ENCODE assay signal across 11 mouse cellular contexts in genomic region chr17:56022131-56022988, GRCm38 (mm10). TPM values are rescaled to one million over a fixed set of nuclear protein-coding genes. Genes with fewer than 3 reads are reported as not detected.
A peak's percentile ranks its signal among the peaks of the same experiment; 100 is the strongest.
DNase-seq lines count a peak whose midpoint lies in the region; ATAC-seq and TF ChIP-seq lines count a peak whose summit lies in the region.
"Had no signal": no experiment of that assay in that cellular context is flagged by ENCODE, and none has a peak within 500 bp of the region (broad histone marks: within the 10 kb centered on the region; RNA-seq: fewer than 3 reads in every experiment).

No protein-coding gene starts in this region.

- ATAC-seq in hindbrain, embryonic 11.5 days (ENCODE audit: low FRiP score) = peak; percentile 22; the same call in 1 of the 2 replicates
- ATAC-seq: intestine, embryonic 15.5 days had no signal

- H3K9ac ChIP-seq in hindbrain, embryonic 11.5 days (ENCODE audit: low read depth, low read length) = no peak overlapping the region
- H3K9ac ChIP-seq: intestine, embryonic 15.5 days had no signal

- 53% methylated on average over 2 of the region's 2 CpGs for WGBS in hindbrain, embryonic 11.5 days

- no peaks in the 10 kb centered on the region for H3K9me3 ChIP-seq in hindbrain, embryonic 11.5 days (ENCODE audit: control insufficient read depth, low read length)
- H3K9me3 ChIP-seq: intestine, embryonic 15.5 days had no signal

- TF ChIP-seq CTCF in layer of hippocampus, adult 2 months (conservative IDR thresholded peaks at IDR 0.05) = no peak

- no peak overlapping the region for H3K4me2 ChIP-seq in hindbrain, embryonic 11.5 days (replicated peaks; ENCODE audit: low read depth, low read length)
- H3K4me2 ChIP-seq: intestine, embryonic 15.5 days had no signal

- H3K27ac ChIP-seq in layer of hippocampus, adult 2 months = peak overlapping the region; percentile 94
- H3K27ac ChIP-seq in hindbrain, embryonic 11.5 days (ENCODE audit: low read depth, low read length) = peak overlapping the region; percentile 13; the same call in 1 of the 2 replicates
- H3K27ac ChIP-seq: intestine, embryonic 15.5 days had no signal

- H3K4me1 ChIP-seq in hindbrain, embryonic 11.5 days (replicated peaks; ENCODE audit: control insufficient read depth, insufficient read depth, low read length) = peaks cover 3% of the 10 kb centered on the region; the same call in 1 of the 2 replicates

- peaks cover 10% of the 10 kb centered on the region for H3K36me3 ChIP-seq in hindbrain, embryonic 11.5 days (ENCODE audit: control insufficient read depth, insufficient read depth, low read length)

- no peak overlapping the region for H3K4me3 ChIP-seq in layer of hippocampus, adult 2 months
- no peak overlapping the region for H3K4me3 ChIP-seq in hindbrain, embryonic 11.5 days (ENCODE audit: low read depth, low read length)
- H3K4me3 ChIP-seq: intestine, embryonic 15.5 days had no signal

- no peaks in the 10 kb centered on the region for H3K27me3 ChIP-seq in hindbrain, embryonic 11.5 days (ENCODE audit: control insufficient read depth, insufficient read depth, low read length)
- H3K27me3 ChIP-seq: intestine, embryonic 15.5 days had no signal

- DNase-seq in layer of hippocampus, adult 2 months (ENCODE audit: low spot score in 2 of 2) = no peak
- no peak for DNase-seq in layer of hippocampus, adult 8-10 months (ENCODE audit: low spot score in 2 of 2)
- DNase-seq in thymus, postnatal 4 days = peak; percentile 28
- no peak for DNase-seq in thymus, postnatal 10 days (ENCODE audit: low spot score in 2 of 2)
- DNase-seq in hindbrain, embryonic 11.5 days (ENCODE audit: low spot score) = no peak
- DNase-seq in testis, postnatal 14 days (ENCODE audit: low spot score) = no peak
- no peak for DNase-seq in urinary bladder, adult 18-20 months (ENCODE audit: low spot score in 2 of 2)
- DNase-seq in lung, postnatal 36 days = no peak
- DNase-seq: lung, postnatal 14 days; spleen, adult 18-20 months had no signal

RNA-seq across cellular contexts. Expression of gene Sh3gl1, which starts 14.1 kb away (rescaled TPM):
- total RNA-seq in layer of hippocampus, adult 2 months (2021) = 10 to 100 TPM; 63.0 to 69.7 TPM
- total RNA-seq in layer of hippocampus, adult 8-10 months (2022) = 10 to 100 TPM; 44.1 to 55.6 (median 52.1) TPM
- polyA plus RNA-seq in hindbrain, embryonic 11.5 days (2014; fragmentation: Nextera tagmentation; extraction: Ambion mirVana) = 112 and 114 TPM in 2 replicates

RNA-seq across cellular contexts. Expression of gene Mpnd, which starts 16.8 kb away (rescaled TPM):
- 100 to 1,000 TPM; 101 to 103 TPM for total RNA-seq in layer of hippocampus, adult 2 months (2021)
- 100 to 1,000 TPM; 102 to 115 (median 106) TPM for total RNA-seq in layer of hippocampus, adult 8-10 months (2022)
- 141 and 163 TPM in 2 replicates for polyA plus RNA-seq in hindbrain, embryonic 11.5 days (2014; fragmentation: Nextera tagmentation; extraction: Ambion mirVana)

RNA-seq across cellular contexts. Expression of gene Stap2, which starts 17.0 kb away (rescaled TPM):
- total RNA-seq in layer of hippocampus, adult 2 months (2021) = 1 to 10 TPM; 2.2 to 2.8 TPM
- total RNA-seq in layer of hippocampus, adult 8-10 months (2022) = 1 to 10 TPM; 1.8 to 2.8 (median 2.2) TPM
- polyA plus RNA-seq in hindbrain, embryonic 11.5 days (2014; fragmentation: Nextera tagmentation; extraction: Ambion mirVana) = 5.1 and 6.3 TPM in 2 replicates

RNA-seq across cellular contexts. Expression of gene Chaf1a, which starts 17.9 kb away (rescaled TPM):
- total RNA-seq in layer of hippocampus, adult 2 months (2021) = 1 to 10 TPM; 2.7 to 3.3 TPM
- 1 to 10 TPM; 2.5 to 3.5 (median 2.7) TPM for total RNA-seq in layer of hippocampus, adult 8-10 months (2022)
- polyA plus RNA-seq in hindbrain, embryonic 11.5 days (2014; fragmentation: Nextera tagmentation; extraction: Ambion mirVana) = 16.1 and 18.9 TPM in 2 replicates

RNA-seq across cellular contexts. Expression of gene Fsd1, which starts 36.1 kb away (rescaled TPM):
- 10 to 100 TPM; 67.2 to 69.0 TPM for total RNA-seq in layer of hippocampus, adult 2 months (2021)
- 10 to 100 TPM; 68.1 to 83.4 (median 76.2) TPM for total RNA-seq in layer of hippocampus, adult 8-10 months (2022)
- 65.0 and 66.5 TPM in 2 replicates for polyA plus RNA-seq in hindbrain, embryonic 11.5 days (2014; fragmentation: Nextera tagmentation; extraction: Ambion mirVana)
